Mouse (Mus musculus): Measurements from ENCODE around the gene Tmem212.

Gene Tmem212

GRCm38 (mm10) chr3:27843266-27843665 is 52.9 kb downstream of the Tmem212 start:
- DNase-seq (ENCODE audit: low spot score) = no peak

- no peak for DNase-seq (ENCODE audit: low spot score)
These were observed 53.3 kb downstream of the Tmem212 start for GRCm38 (mm10) chr3:27842856-27843255.

GRCm38 (mm10) chr3:27840311-27840710 is 55.9 kb downstream of the Tmem212 start:
- DNase-seq (ENCODE audit: low spot score) = no peak

- DNase-seq (ENCODE audit: low spot score) = no peak
These were observed 56.4 kb downstream of the Tmem212 start for GRCm38 (mm10) chr3:27839795-27840194.

GRCm38 (mm10) chr3:27839231-27839630 is 56.9 kb downstream of the Tmem212 start:
- no peak for DNase-seq (ENCODE audit: low spot score)

GRCm38 (mm10) chr3:27836297-27836696 is 59.9 kb downstream of the Tmem212 start:
- no peak for DNase-seq (ENCODE audit: low spot score)

GRCm38 (mm10) chr3:27835786-27836185 is 60.4 kb downstream of the Tmem212 start:
- no peak for DNase-seq (ENCODE audit: low spot score)

- DNase-seq (ENCODE audit: low spot score) = no peak
These were observed 67.4 kb downstream of the Tmem212 start for GRCm38 (mm10) chr3:27828755-27829154.

GRCm38 (mm10) chr3:27827236-27827635 is 68.9 kb downstream of the Tmem212 start:
- DNase-seq (ENCODE audit: low spot score) = no peak

- no peak for DNase-seq (ENCODE audit: low spot score)
These were observed 70.2 kb downstream of the Tmem212 start for GRCm38 (mm10) chr3:27825985-27826384.
